Mouse (Mus musculus) liver, postnatal 0 days (tissue): ENCODE measurements around the gene Nploc4.

Experiments used
- CTCF ChIP-seq: sonication (generic); IDR thresholded peaks from 2 replicates; pipeline ENCODE4 v1.5.1; 2016; ENCODE audit warnings: antibody characterized with exemption, low read depth
- EP300 ChIP-seq: IDR thresholded peaks from 2 replicates; pipeline ENCODE4 v1.6.1; 2016; ENCODE audit warnings: antibody characterized with exemption, low read depth, mild to moderate bottlenecking

DNA sequence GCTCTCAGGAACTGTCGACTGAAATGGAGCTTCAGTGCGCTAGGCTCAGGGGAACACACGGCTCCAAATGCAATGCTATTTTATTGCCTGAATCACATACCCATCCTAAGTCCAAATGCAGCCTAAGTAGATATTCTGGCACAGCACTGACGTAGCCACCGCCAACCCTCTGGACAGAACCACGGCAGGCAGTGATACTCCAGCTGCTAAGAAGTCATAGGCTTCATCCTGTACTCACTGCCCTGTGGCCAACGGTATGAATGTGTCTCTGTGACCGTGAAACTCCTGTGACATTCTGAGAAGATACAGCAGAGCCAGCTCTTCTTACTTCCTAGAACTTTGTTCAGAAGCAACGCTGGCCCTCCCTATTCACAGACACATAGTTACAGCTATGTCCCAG, 48.9 kb downstream of the Nploc4 start:
- no peak for TF ChIP-seq EP300
- TF ChIP-seq CTCF, result no peak
